Mouse (Mus musculus) NIH3T3 (cell line): ENCODE results near the gene Zmat5.
"Not testable (repeated sequence)": the region's sequence is repeated elsewhere in the genome, so short reads cannot be mapped to it uniquely, and the experiment has no call there.

Experiments
- DNase-seq: peaks from one replicate; pipeline ENCODE4 v3.0.0-alpha.2; 2012; ENCODE audit warnings: low read depth

The Zmat5 gene

GRCm38 (mm10) chr11:4690353-4690752, 14.1 kb upstream of the Zmat5 start:
- DNase-seq: no peak

- no peak for DNase-seq
Measured at GRCm38 (mm10) chr11:4691213-4691612, 13.3 kb upstream of the Zmat5 start.

- no peak for DNase-seq
Measured at GRCm38 (mm10) chr11:4692162-4692561, 12.3 kb upstream of the Zmat5 start.

GRCm38 (mm10) chr11:4697043-4697983, 7.2 kb upstream of the Zmat5 start:
- DNase-seq: peak; percentile 95

- DNase-seq: peak; percentile 85
Measured at GRCm38 (mm10) chr11:4700726-4701125, 3.8 kb upstream of the Zmat5 start.

GRCm38 (mm10) chr11:4703688-4704071, 798 bp upstream of the Zmat5 start:
- no peak for DNase-seq

GRCm38 (mm10) chr11:4705178-4705577, 700 bp downstream of the Zmat5 start:
- no peak for DNase-seq

- not testable (repeated sequence) for DNase-seq
Measured at GRCm38 (mm10) chr11:4710188-4710587, 5.7 kb downstream of the Zmat5 start.

GRCm38 (mm10) chr11:4712822-4713221, 8.3 kb downstream of the Zmat5 start:
- DNase-seq: no peak

GRCm38 (mm10) chr11:4714727-4715126, 10.2 kb downstream of the Zmat5 start:
- no peak for DNase-seq

- no peak for DNase-seq
Measured at GRCm38 (mm10) chr11:4715596-4715995, 11.1 kb downstream of the Zmat5 start.

GRCm38 (mm10) chr11:4716530-4717236, 12.2 kb downstream of the Zmat5 start:
- DNase-seq: no peak

- DNase-seq: no peak
Measured at GRCm38 (mm10) chr11:4718548-4718947, 14.1 kb downstream of the Zmat5 start.

GRCm38 (mm10) chr11:4719961-4720360, 15.5 kb downstream of the Zmat5 start:
- DNase-seq: no peak

GRCm38 (mm10) chr11:4720393-4720792, 15.9 kb downstream of the Zmat5 start:
- DNase-seq: peak; percentile 45

GRCm38 (mm10) chr11:4720900-4721580, 16.6 kb downstream of the Zmat5 start:
- no peak for DNase-seq

- DNase-seq: no peak
Measured at GRCm38 (mm10) chr11:4721728-4722127, 17.2 kb downstream of the Zmat5 start.

- DNase-seq: peak; percentile 85
Measured at GRCm38 (mm10) chr11:4729603-4730002, 25.1 kb downstream of the Zmat5 start.

GRCm38 (mm10) chr11:4730096-4730495, 25.6 kb downstream of the Zmat5 start:
- no peak for DNase-seq

GRCm38 (mm10) chr11:4730913-4731312, 26.4 kb downstream of the Zmat5 start:
- DNase-seq: no peak

GRCm38 (mm10) chr11:4731781-4732180, 27.3 kb downstream of the Zmat5 start:
- no peak for DNase-seq

GRCm38 (mm10) chr11:4734179-4734578, 29.7 kb downstream of the Zmat5 start:
- DNase-seq: no peak

GRCm38 (mm10) chr11:4736355-4736754, 31.9 kb downstream of the Zmat5 start:
- DNase-seq: no peak
